Mouse (Mus musculus) forebrain, embryonic 15.5 days (tissue): ENCODE measurements around the gene Nbr1. TPM values are rescaled to one million over a fixed set of nuclear protein-coding genes. Genes with fewer than 3 reads are reported as not detected.
"Not testable (repeated sequence)": the region's sequence is repeated elsewhere in the genome, so short reads cannot be mapped to it uniquely, and the experiment has no call there.

Experiments
- ATAC-seq: fragments of 200-750 bp; cut with Nextera tagmentation; replicated peaks from 2 replicates; pipeline ENCODE4 v1.8.0; 2017; ENCODE audit warnings: mild to moderate bottlenecking, moderate TSS enrichment, moderate library complexity
- H3K27ac ChIP-seq: fragments of 300-500 bp; sonication (generic); replicated peaks from 2 replicates; pipeline ENCODE4 v1.5.1; 2015; ENCODE audit warnings: mild to moderate bottlenecking, inconsistent platforms
- H3K27me3 ChIP-seq: fragments of 300-500 bp; sonication (generic); 2 replicates; pipeline ENCODE4 v1.6.1; 2015; ENCODE audit warnings: inconsistent platforms
- H3K36me3 ChIP-seq: fragments of 300-500 bp; sonication (generic); 2 replicates; pipeline ENCODE4 v1.6.1; 2015; ENCODE audit warnings: mild to moderate bottlenecking, inconsistent platforms
- H3K4me1 ChIP-seq: fragments of 300-500 bp; sonication (generic); 2 replicates; pipeline ENCODE4 v1.6.1; 2015; ENCODE audit warnings: inconsistent platforms
- H3K4me2 ChIP-seq: fragments of 300-500 bp; sonication (generic); replicated peaks from 2 replicates; pipeline ENCODE4 v1.6.1; 2015; ENCODE audit warnings: mild to moderate bottlenecking, inconsistent platforms
- H3K4me3 ChIP-seq: fragments of 300-500 bp; sonication (generic); 2 replicates; pipeline ENCODE4 v1.5.1; 2015; ENCODE audit warnings: mild to moderate bottlenecking, inconsistent platforms
- H3K9ac ChIP-seq: fragments of 300-500 bp; sonication (generic); replicated peaks from 2 replicates; pipeline ENCODE4 v1.6.1; 2015; ENCODE audit warnings: mild to moderate bottlenecking, inconsistent platforms
- H3K9me3 ChIP-seq: fragments of 300-500 bp; sonication (generic); 2 replicates; pipeline ENCODE4 v1.6.1; 2016; ENCODE audit warnings: inconsistent platforms
- WGBS: fragments of 180-500 bp; shearing (Covaris S2); methylation state at CpG from one replicate; pipeline ENCODE4 v1.1.7; 2015; ENCODE audit warnings: mixed read lengths; 5-methylcytosine and 5-hydroxymethylcytosine counted together
- polyA plus RNA-seq: library from polyadenylated mRNA; unstranded; fragments of >200 nt; fragmentation: Nextera tagmentation; extraction: Ambion mirVana; gene quantifications from 2 replicates; pipeline ENCODE4 v1.2.1, GENCODE M21; 2015

Gene Nbr1
- polyA plus RNA-seq, 1 experiment from 2014 or later, result 116 TPM

GRCm38 (mm10) chr11:101614116-101614515 lies 62.2 kb downstream of the Nbr1 start:
- H3K27ac ChIP-seq, result 0 out of 2 replicates have a peak overlapping the region, but pooled peaks have one; percentile 30
- ATAC-seq, result no peak
- 21% methylated on average over 4 of the region's 4 CpGs for WGBS
- H3K4me1 ChIP-seq, result peaks cover 38% of the 10 kb centered on the region
- no peak overlapping the region for H3K9ac ChIP-seq
- H3K9me3 ChIP-seq, result no peaks in the 10 kb centered on the region
- H3K36me3 ChIP-seq, result no peaks in the 10 kb centered on the region
- no peaks in the 10 kb centered on the region for H3K27me3 ChIP-seq
- H3K4me2 ChIP-seq, result no peak overlapping the region
- no peak overlapping the region for H3K4me3 ChIP-seq

- H3K36me3 ChIP-seq, result no peaks in the 10 kb centered on the region
- no peak overlapping the region for H3K27ac ChIP-seq
- H3K9ac ChIP-seq, result no peak overlapping the region
- peaks cover 38% of the 10 kb centered on the region for H3K4me1 ChIP-seq
- WGBS, result 84% methylated on average over 6 of the region's 6 CpGs
- no peak overlapping the region for H3K4me3 ChIP-seq
- H3K4me2 ChIP-seq, result no peak overlapping the region
- ATAC-seq, result no peak
- H3K9me3 ChIP-seq, result no peaks in the 10 kb centered on the region
- H3K27me3 ChIP-seq, result no peaks in the 10 kb centered on the region
Observed at GRCm38 (mm10) chr11:101615380-101615779, 63.4 kb downstream of the Nbr1 start.

GRCm38 (mm10) chr11:101616104-101616503 lies 64.2 kb downstream of the Nbr1 start:
- Histone ChIP-seq H3K27me3 (no peaks in the 10 kb centered on the region), H3K9ac (no peak overlapping the region), H3K4me3 (no peak overlapping the region), H3K36me3 (no peaks in the 10 kb centered on the region), H3K4me2 (no peak overlapping the region), H3K4me1 (peaks cover 38% of the 10 kb centered on the region), H3K27ac (peak overlapping the region; percentile 77; the same call in 1 of the 2 replicates), H3K9me3 (no peaks in the 10 kb centered on the region)
- no peak for ATAC-seq
- 93% methylated on average over 8 of the region's 8 CpGs for WGBS

GRCm38 (mm10) chr11:101616948-101617767 lies 65.2 kb downstream of the Nbr1 start:
- peak; percentile 64 for ATAC-seq

GRCm38 (mm10) chr11:101617849-101618248 lies 65.9 kb downstream of the Nbr1 start:
- H3K9me3 ChIP-seq, result no peaks in the 10 kb centered on the region
- H3K4me2 ChIP-seq, result peak overlapping the region; percentile 34
- H3K27me3 ChIP-seq, result no peaks in the 10 kb centered on the region
- no peak overlapping the region for H3K9ac ChIP-seq
- H3K36me3 ChIP-seq, result no peaks in the 10 kb centered on the region
- H3K27ac ChIP-seq, result peak overlapping the region; percentile 77
- ATAC-seq, result peak; percentile 74
- peak overlapping the region; percentile 7; the same call in 1 of the 2 replicates for H3K4me3 ChIP-seq
- peaks cover 38% of the 10 kb centered on the region for H3K4me1 ChIP-seq
- WGBS, result 2% methylated on average over 7 of the region's 8 CpGs

More at GRCm38 (mm10) chr11:101616948-101617767, 65.2 kb downstream of the Nbr1 start:
- Histone ChIP-seq H3K9ac (no peak overlapping the region), H3K27me3 (no peaks in the 10 kb centered on the region), H3K4me2 (peak overlapping the region; percentile 34), H3K4me3 (no peak overlapping the region), H3K4me1 (peaks cover 38% of the 10 kb centered on the region), H3K27ac (peak overlapping the region; percentile 77), H3K9me3 (no peaks in the 10 kb centered on the region), H3K36me3 (no peaks in the 10 kb centered on the region)
- 13% methylated on average over 18 of the region's 18 CpGs for WGBS

GRCm38 (mm10) chr11:101618596-101618995 lies 66.6 kb downstream of the Nbr1 start:
- no peaks in the 10 kb centered on the region for H3K9me3 ChIP-seq
- H3K4me2 ChIP-seq, result no peak overlapping the region
- no peaks in the 10 kb centered on the region for H3K27me3 ChIP-seq
- no peak overlapping the region for H3K9ac ChIP-seq
- no peak for ATAC-seq
- no peaks in the 10 kb centered on the region for H3K36me3 ChIP-seq
- peak overlapping the region; percentile 77; the same call in 1 of the 2 replicates for H3K27ac ChIP-seq
- H3K4me1 ChIP-seq, result peaks cover 35% of the 10 kb centered on the region
- H3K4me3 ChIP-seq, result no peak overlapping the region
- 68% methylated on average over 3 of the region's 3 CpGs for WGBS

- ATAC-seq, H3K27me3 ChIP-seq, H3K9ac ChIP-seq, H3K4me3 ChIP-seq, H3K36me3 ChIP-seq, H3K9me3 ChIP-seq, H3K4me2 ChIP-seq, H3K27ac ChIP-seq: not testable (repeated sequence)
- 91% methylated on average over 11 of the region's 11 CpGs for WGBS
- H3K4me1 ChIP-seq, result peaks cover 26% of the 10 kb centered on the region
Observed at GRCm38 (mm10) chr11:101620022-101620655, 68.2 kb downstream of the Nbr1 start.

GRCm38 (mm10) chr11:101626649-101626994 lies 74.7 kb downstream of the Nbr1 start:
- H3K27ac ChIP-seq, result peak overlapping the region; percentile 87
- peak overlapping the region; percentile 42 for H3K9ac ChIP-seq
- peak overlapping the region; percentile 57 for H3K4me3 ChIP-seq
- 4% methylated on average over 8 of the region's 8 CpGs for WGBS
- peaks cover 18% of the 10 kb centered on the region for H3K4me1 ChIP-seq
- H3K27me3 ChIP-seq, result no peaks in the 10 kb centered on the region
- H3K9me3 ChIP-seq, result no peaks in the 10 kb centered on the region
- H3K36me3 ChIP-seq, result no peaks in the 10 kb centered on the region
- peak overlapping the region; percentile 94 for H3K4me2 ChIP-seq
- peak; percentile 23 for ATAC-seq

GRCm38 (mm10) chr11:101626995-101627856 lies 75.3 kb downstream of the Nbr1 start, which contains the start of gene Rdm1:
Gene Rdm1 (plus strand): TSS chr11:101627195.
- H3K36me3 ChIP-seq, result no peaks in the 10 kb centered on the region
- peak within 1 kb of the TSS; percentile 94 for H3K4me2 ChIP-seq
- H3K9me3 ChIP-seq, result no peaks in the 10 kb centered on the region
- H3K27me3 ChIP-seq, result no peaks in the 10 kb centered on the region
- peaks cover 18% of the 10 kb centered on the region for H3K4me1 ChIP-seq
- H3K9ac ChIP-seq, result peak within 1 kb of the TSS; percentile 58
- H3K27ac ChIP-seq, result peak within 1 kb of the TSS; percentile 87
- under 1% methylated on average over 34 of the region's 34 CpGs for WGBS
- H3K4me3 ChIP-seq, result peak within 1 kb of the TSS; percentile 57
- ATAC-seq, result peak; percentile 90

GRCm38 (mm10) chr11:101627857-101628559 lies 76.1 kb downstream of the Nbr1 start:
- under 1% methylated on average over 33 of the region's 33 CpGs for WGBS
- H3K4me2 ChIP-seq, result peak overlapping the region; percentile 94
- peak; percentile 42 for ATAC-seq
- H3K4me3 ChIP-seq, result peak overlapping the region; percentile 57
- no peaks in the 10 kb centered on the region for H3K36me3 ChIP-seq
- no peaks in the 10 kb centered on the region for H3K27me3 ChIP-seq
- H3K27ac ChIP-seq, result peak overlapping the region; percentile 87
- H3K4me1 ChIP-seq, result peaks cover 18% of the 10 kb centered on the region
- H3K9ac ChIP-seq, result peak overlapping the region; percentile 58
- no peaks in the 10 kb centered on the region for H3K9me3 ChIP-seq

GRCm38 (mm10) chr11:101628733-101629417 lies 76.9 kb downstream of the Nbr1 start:
- not testable (repeated sequence) for H3K27me3 ChIP-seq, H3K27ac ChIP-seq, ATAC-seq, H3K4me3 ChIP-seq, H3K36me3 ChIP-seq, H3K9me3 ChIP-seq
- Histone ChIP-seq H3K4me1 (peaks cover 18% of the 10 kb centered on the region), H3K4me2 (peak overlapping the region; percentile 94), H3K9ac (0 out of 2 replicates have a peak overlapping the region, but pooled peaks have one; percentile 58)
- WGBS, result 65% methylated on average over 5 of the region's 5 CpGs
